Mouse (Mus musculus) heart, embryonic 10.5 days (tissue): ENCODE results near the gene Ssh1. TPM values are rescaled to one million over a fixed set of nuclear protein-coding genes. Genes with fewer than 3 reads are reported as not detected.
A peak's percentile ranks its signal among the peaks of the same experiment; 100 is the strongest.

Experiments used
- DNase-seq: peaks from one replicate; pipeline ENCODE4 v3.0.0-alpha.2; 2017; ENCODE audit warnings: low spot score
- H3K27ac ChIP-seq: fragments of 300-500 bp; sonication (generic); 2 replicates; pipeline ENCODE4 v1.5.1; 2016; ENCODE audit warnings: mild to moderate bottlenecking
- H3K27me3 ChIP-seq: fragments of 300-500 bp; sonication (generic); 2 replicates; pipeline ENCODE4 v1.6.1; 2016; ENCODE audit warnings: mild to moderate bottlenecking; ENCODE audit not compliant: poor library complexity, insufficient read depth, severe bottlenecking
- H3K36me3 ChIP-seq: fragments of 300-500 bp; sonication (generic); 2 replicates; pipeline ENCODE4 v1.6.1; 2016; ENCODE audit warnings: mild to moderate bottlenecking, moderate library complexity
- H3K4me1 ChIP-seq: fragments of 300-500 bp; sonication (generic); 2 replicates; pipeline ENCODE4 v1.6.1; 2016; ENCODE audit warnings: mild to moderate bottlenecking
- H3K4me3 ChIP-seq: fragments of 300-500 bp; sonication (generic); 2 replicates; pipeline ENCODE4 v1.5.1; 2016; ENCODE audit warnings: mild to moderate bottlenecking, moderate library complexity
- H3K9me3 ChIP-seq: fragments of 300-500 bp; sonication (generic); 2 replicates; pipeline ENCODE4 v1.6.1; 2016; ENCODE audit warnings: mild to moderate bottlenecking, moderate library complexity
- WGBS: fragments of 180-500 bp; shearing (Covaris S2); methylation state at CpG from one replicate; pipeline ENCODE4 v1.1.7; 2016; 5-methylcytosine and 5-hydroxymethylcytosine counted together
- polyA plus RNA-seq: library from polyadenylated mRNA; unstranded; fragments of >200 nt; fragmentation: Nextera tagmentation; extraction: Ambion mirVana; gene quantifications from 2 replicates; pipeline ENCODE4 v1.2.1, GENCODE M21; 2016

Ssh1 gene
- polyA plus RNA-seq, 1 experiment from 2014 or later, result 18.3 TPM

GRCm38 (mm10) chr5:113907786-113908567, 85.7 kb downstream of the Ssh1 start:
- under 1% methylated on average over 69 of the region's 69 CpGs for WGBS
- Histone ChIP-seq H3K27me3 (no peaks in the 10 kb centered on the region), H3K27ac (peak overlapping the region; percentile 100), H3K4me3 (peak overlapping the region; percentile 78), H3K4me1 (peaks cover 62% of the 10 kb centered on the region), H3K36me3 (no peaks in the 10 kb centered on the region), H3K9me3 (no peaks in the 10 kb centered on the region)
- peak; percentile 90 for DNase-seq

GRCm38 (mm10) chr5:113906958-113907735, 86.5 kb downstream of the Ssh1 start:
- DNase-seq, result no peak
- 15% methylated on average over 17 of the region's 17 CpGs for WGBS
- peaks cover 71% of the 10 kb centered on the region for H3K4me1 ChIP-seq
- peak overlapping the region; percentile 78 for H3K4me3 ChIP-seq
- H3K36me3 ChIP-seq, result no peaks in the 10 kb centered on the region
- peak overlapping the region; percentile 100 for H3K27ac ChIP-seq
- no peaks in the 10 kb centered on the region for H3K27me3 ChIP-seq
- H3K9me3 ChIP-seq, result no peaks in the 10 kb centered on the region

GRCm38 (mm10) chr5:113904987-113905386, 88.7 kb downstream of the Ssh1 start:
- Histone ChIP-seq H3K4me1 (peaks cover 77% of the 10 kb centered on the region), H3K36me3 (no peaks in the 10 kb centered on the region), H3K27ac (peak overlapping the region; percentile 54; the same call in 1 of the 2 replicates), H3K27me3 (no peaks in the 10 kb centered on the region), H3K4me3 (0 out of 2 replicates have a peak overlapping the region, but pooled peaks have one; percentile 15), H3K9me3 (no peaks in the 10 kb centered on the region)
- WGBS, result 21% methylated on average over 4 of the region's 4 CpGs
- no peak for DNase-seq

GRCm38 (mm10) chr5:113902983-113903382, 90.7 kb downstream of the Ssh1 start:
- no peak for DNase-seq
- no peaks in the 10 kb centered on the region for H3K27me3 ChIP-seq
- H3K4me3 ChIP-seq, result no peak overlapping the region
- no peaks in the 10 kb centered on the region for H3K9me3 ChIP-seq
- peaks cover 77% of the 10 kb centered on the region for H3K4me1 ChIP-seq
- H3K36me3 ChIP-seq, result no peaks in the 10 kb centered on the region
- H3K27ac ChIP-seq, result no peak overlapping the region; the same call in 1 of the 2 replicates
- 63% methylated on average over 5 of the region's 5 CpGs for WGBS

- no peak for DNase-seq
- H3K9me3 ChIP-seq, result no peaks in the 10 kb centered on the region
- H3K27ac ChIP-seq, result peak overlapping the region; percentile 65
- H3K4me3 ChIP-seq, result 0 out of 2 replicates have a peak overlapping the region, but pooled peaks have one; percentile 5
- WGBS, result 47% methylated on average over 6 of the region's 6 CpGs
- no peaks in the 10 kb centered on the region for H3K27me3 ChIP-seq
- H3K36me3 ChIP-seq, result no peaks in the 10 kb centered on the region
- peaks cover 82% of the 10 kb centered on the region for H3K4me1 ChIP-seq
These were observed 91.7 kb downstream of the Ssh1 start for GRCm38 (mm10) chr5:113902017-113902416.

GRCm38 (mm10) chr5:113901074-113901571, 92.6 kb downstream of the Ssh1 start:
- Histone ChIP-seq H3K4me1 (peaks cover 79% of the 10 kb centered on the region), H3K36me3 (no peaks in the 10 kb centered on the region), H3K27ac (peak overlapping the region; percentile 65; the same call in 1 of the 2 replicates), H3K4me3 (0 out of 2 replicates have a peak overlapping the region, but pooled peaks have one; percentile 19), H3K9me3 (no peaks in the 10 kb centered on the region), H3K27me3 (no peaks in the 10 kb centered on the region)
- peak; percentile 88 for DNase-seq
- 27% methylated on average over 8 of the region's 8 CpGs for WGBS

- Histone ChIP-seq H3K27ac (no peak overlapping the region), H3K27me3 (no peaks in the 10 kb centered on the region), H3K36me3 (0 out of 2 replicates have a peak, but pooled peaks cover 7% of the 10 kb centered on the region), H3K4me3 (no peak overlapping the region), H3K4me1 (peaks cover 73% of the 10 kb centered on the region), H3K9me3 (no peaks in the 10 kb centered on the region)
- no peak for DNase-seq
- 91% methylated on average over 12 of the region's 12 CpGs for WGBS
These were observed 94.2 kb downstream of the Ssh1 start for GRCm38 (mm10) chr5:113899543-113899942.

GRCm38 (mm10) chr5:113892005-113892404, 101.7 kb downstream of the Ssh1 start:
- Histone ChIP-seq H3K4me3 (no peak overlapping the region), H3K27me3 (no peaks in the 10 kb centered on the region), H3K9me3 (no peaks in the 10 kb centered on the region), H3K27ac (no peak overlapping the region), H3K4me1 (peaks cover 72% of the 10 kb centered on the region), H3K36me3 (0 out of 2 replicates have a peak, but pooled peaks cover 9% of the 10 kb centered on the region)
- no peak for DNase-seq
- 66% methylated on average over 7 of the region's 7 CpGs for WGBS

- Histone ChIP-seq H3K9me3 (no peaks in the 10 kb centered on the region), H3K36me3 (0 out of 2 replicates have a peak, but pooled peaks cover 9% of the 10 kb centered on the region), H3K27me3 (no peaks in the 10 kb centered on the region), H3K4me1 (peaks cover 70% of the 10 kb centered on the region), H3K4me3 (no peak overlapping the region), H3K27ac (peak overlapping the region; percentile 37; the same call in 1 of the 2 replicates)
- 80% methylated on average over 18 of the region's 18 CpGs for WGBS
- DNase-seq, result no peak
These were observed 102.8 kb downstream of the Ssh1 start for GRCm38 (mm10) chr5:113890874-113891273.

- no peaks in the 10 kb centered on the region for H3K27me3 ChIP-seq
- peaks cover 76% of the 10 kb centered on the region for H3K4me1 ChIP-seq
- 0 out of 2 replicates have a peak overlapping the region, but pooled peaks have one; percentile 71 for H3K27ac ChIP-seq
- no peaks in the 10 kb centered on the region for H3K9me3 ChIP-seq
- H3K36me3 ChIP-seq, result 0 out of 2 replicates have a peak, but pooled peaks cover 6% of the 10 kb centered on the region
- WGBS, result 36% methylated on average over 4 of the region's 4 CpGs
- no peak overlapping the region for H3K4me3 ChIP-seq
- no peak for DNase-seq
These were observed 103.8 kb downstream of the Ssh1 start for GRCm38 (mm10) chr5:113889912-113890311.

- H3K4me3 ChIP-seq, result peak overlapping the region; percentile 35; the same call in 1 of the 2 replicates
These were observed 104.3 kb downstream of the Ssh1 start for GRCm38 (mm10) chr5:113889181-113889906.

GRCm38 (mm10) chr5:113888186-113888795, 105.4 kb downstream of the Ssh1 start:
- WGBS, result 91% methylated on average over 5 of the region's 5 CpGs
- peak overlapping the region; percentile 71 for H3K27ac ChIP-seq
- no peaks in the 10 kb centered on the region for H3K27me3 ChIP-seq
- H3K4me1 ChIP-seq, result peaks cover 78% of the 10 kb centered on the region
- H3K9me3 ChIP-seq, result no peaks in the 10 kb centered on the region
- H3K36me3 ChIP-seq, result 0 out of 2 replicates have a peak, but pooled peaks cover 2% of the 10 kb centered on the region
- no peak for DNase-seq
- no peak overlapping the region for H3K4me3 ChIP-seq

More at GRCm38 (mm10) chr5:113889181-113889906, 104.3 kb downstream of the Ssh1 start:
- peak overlapping the region; percentile 71 for H3K27ac ChIP-seq
- no peaks in the 10 kb centered on the region for H3K27me3 ChIP-seq
- H3K4me1 ChIP-seq, result peaks cover 76% of the 10 kb centered on the region
- 0 out of 2 replicates have a peak, but pooled peaks cover 2% of the 10 kb centered on the region for H3K36me3 ChIP-seq
- H3K9me3 ChIP-seq, result no peaks in the 10 kb centered on the region
- WGBS, result 18% methylated on average over 19 of the region's 19 CpGs
- DNase-seq, result no peak
